Mouse (Mus musculus): ENCODE results near the gene Klrb1f. TPM values are rescaled to one million over a fixed set of nuclear protein-coding genes. Genes with fewer than 3 reads are reported as not detected.

The Klrb1f gene
- polyA plus RNA-seq, 1 experiment from 2014 or later = 0.51 TPM

- WGBS = 61% methylated on average over 1 of the region's 1 CpGs
Measured at GRCm38 (mm10) chr6:129012966-129013365, 32.7 kb upstream of the Klrb1f start.

GRCm38 (mm10) chr6:129013762-129014276 is 31.9 kb upstream of the Klrb1f start:
- Histone ChIP-seq H3K27me3 (replicated peaks; ENCODE audit: control insufficient read depth, insufficient read depth, low read length) (no peaks in the 10 kb centered on the region), H3K27ac (replicated peaks; ENCODE audit: low read depth, low read length) (no peak overlapping the region), H3K9ac (ENCODE audit: low read depth, low read length) (no peak overlapping the region), H3K9me3 (ENCODE audit: control insufficient read depth, low read length) (no peaks in the 10 kb centered on the region), H3K4me2 (ENCODE audit: low read depth, low read length) (no peak overlapping the region), H3K36me3 (ENCODE audit: control insufficient read depth, insufficient read depth, low read length) (no peaks in the 10 kb centered on the region), H3K4me3 (ENCODE audit: low read depth, low read length) (no peak overlapping the region), H3K4me1 (ENCODE audit: control insufficient read depth, insufficient read depth, low read length) (no peaks in the 10 kb centered on the region)
- 68% methylated on average over 5 of the region's 5 CpGs for whole genome bisulfite sequencing
- no peak for ATAC-seq (ENCODE audit: low read depth)
- no peak for DNase-seq (ENCODE audit: low spot score)

More at GRCm38 (mm10) chr6:129012966-129013365, 32.7 kb upstream of the Klrb1f start:
- Histone ChIP-seq H3K4me2 (ENCODE audit: low read depth, low read length) (no peak overlapping the region), H3K36me3 (ENCODE audit: control insufficient read depth, insufficient read depth, low read length) (no peaks in the 10 kb centered on the region), H3K27ac (replicated peaks; ENCODE audit: low read depth, low read length) (no peak overlapping the region), H3K9me3 (ENCODE audit: control insufficient read depth, low read length) (no peaks in the 10 kb centered on the region), H3K27me3 (replicated peaks; ENCODE audit: control insufficient read depth, insufficient read depth, low read length) (no peaks in the 10 kb centered on the region), H3K9ac (ENCODE audit: low read depth, low read length) (no peak overlapping the region), H3K4me3 (ENCODE audit: low read depth, low read length) (no peak overlapping the region), H3K4me1 (ENCODE audit: control insufficient read depth, insufficient read depth, low read length) (no peaks in the 10 kb centered on the region)
- no peak for DNase-seq (ENCODE audit: low spot score)
- ATAC-seq (ENCODE audit: low read depth) = no peak

GRCm38 (mm10) chr6:129014399-129014798 is 31.3 kb upstream of the Klrb1f start:
- H3K27me3 ChIP-seq (replicated peaks; ENCODE audit: control insufficient read depth, insufficient read depth, low read length) = no peaks in the 10 kb centered on the region
- no peaks in the 10 kb centered on the region for H3K9me3 ChIP-seq (ENCODE audit: control insufficient read depth, low read length)
- H3K27ac ChIP-seq (replicated peaks; ENCODE audit: low read depth, low read length) = 0 out of 2 replicates have a peak overlapping the region, but pooled peaks have one; percentile 15
- no peaks in the 10 kb centered on the region for H3K4me1 ChIP-seq (ENCODE audit: control insufficient read depth, insufficient read depth, low read length)
- H3K9ac ChIP-seq (ENCODE audit: low read depth, low read length) = no peak overlapping the region
- no peak overlapping the region for H3K4me3 ChIP-seq (ENCODE audit: low read depth, low read length)
- no peak overlapping the region for H3K4me2 ChIP-seq (ENCODE audit: low read depth, low read length)
- DNase-seq (ENCODE audit: low spot score) (no peak), ATAC-seq (ENCODE audit: low read depth) (no peak)
- H3K36me3 ChIP-seq (ENCODE audit: control insufficient read depth, insufficient read depth, low read length) = no peaks in the 10 kb centered on the region
- 59% methylated on average over 1 of the region's 1 CpGs for WGBS

- no peaks in the 10 kb centered on the region for H3K4me1 ChIP-seq (ENCODE audit: control insufficient read depth, insufficient read depth, low read length)
- H3K9me3 ChIP-seq (ENCODE audit: control insufficient read depth, low read length) = no peaks in the 10 kb centered on the region
- no peaks in the 10 kb centered on the region for H3K27me3 ChIP-seq (replicated peaks; ENCODE audit: control insufficient read depth, insufficient read depth, low read length)
- 85% methylated on average over 8 of the region's 8 CpGs for WGBS
- ATAC-seq (ENCODE audit: low read depth) (no peak), DNase-seq (ENCODE audit: low spot score) (no peak)
- H3K9ac ChIP-seq (ENCODE audit: low read depth, low read length) = no peak overlapping the region
- H3K27ac ChIP-seq (replicated peaks; ENCODE audit: low read depth, low read length) = no peak overlapping the region
- H3K4me3 ChIP-seq (ENCODE audit: low read depth, low read length) = no peak overlapping the region
- H3K4me2 ChIP-seq (ENCODE audit: low read depth, low read length) = no peak overlapping the region
- H3K36me3 ChIP-seq (ENCODE audit: control insufficient read depth, insufficient read depth, low read length) = no peaks in the 10 kb centered on the region
Measured at GRCm38 (mm10) chr6:129027451-129028248, 18.1 kb upstream of the Klrb1f start.

GRCm38 (mm10) chr6:129030175-129030824 is 15.4 kb upstream of the Klrb1f start:
- DNase-seq (ENCODE audit: low spot score) = no peak
- no peaks in the 10 kb centered on the region for H3K4me1 ChIP-seq (ENCODE audit: control insufficient read depth, insufficient read depth, low read length)
- no peak overlapping the region for H3K4me2 ChIP-seq (ENCODE audit: low read depth, low read length)
- H3K27me3 ChIP-seq (replicated peaks; ENCODE audit: control insufficient read depth, insufficient read depth, low read length) = no peaks in the 10 kb centered on the region
- no peaks in the 10 kb centered on the region for H3K36me3 ChIP-seq (ENCODE audit: control insufficient read depth, insufficient read depth, low read length)
- no peak overlapping the region for H3K9ac ChIP-seq (ENCODE audit: low read depth, low read length)
- no peak overlapping the region for H3K4me3 ChIP-seq (ENCODE audit: low read depth, low read length)
- H3K27ac ChIP-seq (replicated peaks; ENCODE audit: low read depth, low read length) = no peak overlapping the region
- ATAC-seq (ENCODE audit: low read depth) = no peak
- WGBS = 44% methylated on average over 6 of the region's 6 CpGs
- H3K9me3 ChIP-seq (ENCODE audit: control insufficient read depth, low read length) = no peaks in the 10 kb centered on the region

- H3K27me3 ChIP-seq (replicated peaks; ENCODE audit: control insufficient read depth, insufficient read depth, low read length) = no peaks in the 10 kb centered on the region
- H3K27ac ChIP-seq (replicated peaks; ENCODE audit: low read depth, low read length) = no peak overlapping the region
- H3K4me2 ChIP-seq (ENCODE audit: low read depth, low read length) = no peak overlapping the region
- H3K4me3 ChIP-seq (ENCODE audit: low read depth, low read length) = no peak overlapping the region
- DNase-seq (ENCODE audit: low spot score) (no peak), ATAC-seq (ENCODE audit: low read depth) (no peak)
- WGBS = 71% methylated on average over 2 of the region's 2 CpGs
- H3K36me3 ChIP-seq (ENCODE audit: control insufficient read depth, insufficient read depth, low read length) = no peaks in the 10 kb centered on the region
- H3K9ac ChIP-seq (ENCODE audit: low read depth, low read length) = no peak overlapping the region
- no peaks in the 10 kb centered on the region for H3K9me3 ChIP-seq (ENCODE audit: control insufficient read depth, low read length)
- H3K4me1 ChIP-seq (ENCODE audit: control insufficient read depth, insufficient read depth, low read length) = no peaks in the 10 kb centered on the region
Measured at GRCm38 (mm10) chr6:129030964-129031363, 14.7 kb upstream of the Klrb1f start.

GRCm38 (mm10) chr6:129033397-129033796 is 12.3 kb upstream of the Klrb1f start:
- ATAC-seq (ENCODE audit: low read depth) (no peak), DNase-seq (ENCODE audit: low spot score) (no peak)
- no peak overlapping the region for H3K4me2 ChIP-seq (ENCODE audit: low read depth, low read length)
- 75% methylated on average over 2 of the region's 2 CpGs for WGBS
- no peaks in the 10 kb centered on the region for H3K36me3 ChIP-seq (ENCODE audit: control insufficient read depth, insufficient read depth, low read length)
- H3K27me3 ChIP-seq (replicated peaks; ENCODE audit: control insufficient read depth, insufficient read depth, low read length) = no peaks in the 10 kb centered on the region
- H3K4me3 ChIP-seq (ENCODE audit: low read depth, low read length) = no peak overlapping the region
- H3K9me3 ChIP-seq (ENCODE audit: control insufficient read depth, low read length) = no peaks in the 10 kb centered on the region
- no peaks in the 10 kb centered on the region for H3K4me1 ChIP-seq (ENCODE audit: control insufficient read depth, insufficient read depth, low read length)
- H3K9ac ChIP-seq (ENCODE audit: low read depth, low read length) = no peak overlapping the region
- H3K27ac ChIP-seq (replicated peaks; ENCODE audit: low read depth, low read length) = no peak overlapping the region

GRCm38 (mm10) chr6:129035017-129035416 is 10.7 kb upstream of the Klrb1f start:
- H3K36me3 ChIP-seq (ENCODE audit: control insufficient read depth, insufficient read depth, low read length) = no peaks in the 10 kb centered on the region
- H3K9me3 ChIP-seq (ENCODE audit: control insufficient read depth, low read length) = no peaks in the 10 kb centered on the region
- no peaks in the 10 kb centered on the region for H3K4me1 ChIP-seq (ENCODE audit: control insufficient read depth, insufficient read depth, low read length)
- H3K27me3 ChIP-seq (replicated peaks; ENCODE audit: control insufficient read depth, insufficient read depth, low read length) = no peaks in the 10 kb centered on the region
- no peak for DNase-seq (ENCODE audit: low spot score)
- no peak overlapping the region for H3K4me2 ChIP-seq (ENCODE audit: low read depth, low read length)
- ATAC-seq (ENCODE audit: low read depth) = no peak
- no peak overlapping the region for H3K9ac ChIP-seq (ENCODE audit: low read depth, low read length)
- no peak overlapping the region for H3K27ac ChIP-seq (replicated peaks; ENCODE audit: low read depth, low read length)
- 75% methylated on average over 2 of the region's 2 CpGs for WGBS
- no peak overlapping the region for H3K4me3 ChIP-seq (ENCODE audit: low read depth, low read length)

All from embryonic facial prominence, embryonic 14.5 days (tissue).